Mouse (Mus musculus): ENCODE data around the gene Ubqln3. TPM values are rescaled to one million over a fixed set of nuclear protein-coding genes. Genes with fewer than 3 reads are reported as not detected.

Ubqln3 gene
- polyA plus RNA-seq, 1 experiment from 2014 or later: not detected

DNA sequence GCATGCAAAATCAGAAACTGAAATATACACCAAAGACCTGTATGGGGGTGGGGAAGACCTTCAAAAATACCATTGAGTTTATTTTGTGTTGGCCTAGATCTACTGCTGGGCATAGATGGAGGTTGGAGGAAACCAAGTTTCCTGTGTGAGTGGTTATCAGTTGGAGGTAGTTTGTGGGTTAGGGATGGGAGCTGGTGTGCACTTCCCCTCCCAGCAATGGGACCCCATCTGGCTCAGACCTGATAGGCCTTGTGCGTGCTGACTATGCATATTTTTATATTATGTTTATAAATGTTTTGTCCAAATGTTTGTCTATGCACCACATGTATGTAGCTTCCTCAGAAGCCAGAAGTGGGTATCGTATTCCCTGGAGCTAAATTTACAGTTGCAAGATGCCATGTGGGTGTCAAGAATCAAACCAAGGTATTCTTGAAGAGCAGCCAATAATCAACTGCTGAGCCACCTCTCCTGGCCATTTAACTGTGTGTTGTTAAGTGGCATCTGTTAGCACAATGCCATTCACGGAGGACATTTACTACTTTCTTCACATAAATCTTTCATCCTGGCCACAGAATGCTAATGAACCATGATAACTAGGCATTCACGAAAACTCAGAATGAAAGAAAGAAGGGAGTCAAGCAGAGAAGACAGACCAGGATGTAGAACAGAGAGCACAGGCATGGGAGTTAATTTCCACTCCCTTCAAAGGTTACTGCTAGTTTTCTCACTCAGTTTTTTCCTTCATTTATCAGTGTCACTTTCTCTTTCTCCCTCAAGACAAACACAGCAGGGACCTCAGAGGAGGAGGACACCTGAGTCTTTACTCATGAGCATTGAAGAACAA is 38.9 kb downstream of the Ubqln3 start:
- in situ Hi-C loops (cut with MboI; ENCODE audit: low pct_unique_long_range_greater_than_20kb): no loop called here
- DNase-seq (ENCODE audit: low read depth, low spot score) (no peak), ATAC-seq (no peak)
- CTCF ChIA-PET: no interaction called here
- POLR2A ChIA-PET: no interaction called here
- no peak for TF ChIP-seq CTCF (IDR thresholded peaks at IDR 0.05)
- no peaks in the 10 kb centered on the region for H3K27me3 ChIP-seq

Other genes with a start within 250 kb of the Ubqln3 start
- not detected for gene Olfr64, start 248.8 kb downstream of the Ubqln3 start, polyA plus RNA-seq (2021)
- not detected for gene Olfr65, start 239.8 kb downstream of the Ubqln3 start, polyA plus RNA-seq (2021)
- gene Olfr631, start 214.5 kb downstream of the Ubqln3 start, polyA plus RNA-seq (2021): not detected
- not detected for gene Olfr632, start 208.9 kb downstream of the Ubqln3 start, polyA plus RNA-seq (2021)
- gene Olfr633, start 198.8 kb downstream of the Ubqln3 start, polyA plus RNA-seq (2021): not detected
- gene Olfr635, start 172.1 kb downstream of the Ubqln3 start, polyA plus RNA-seq (2021): not detected
- gene Olfr638, start 144.5 kb downstream of the Ubqln3 start, polyA plus RNA-seq (2021): not detected
- 0.03 TPM for gene Olfr639, start 126.0 kb downstream of the Ubqln3 start, polyA plus RNA-seq (2021)
- gene Olfr640, start 117.7 kb downstream of the Ubqln3 start, polyA plus RNA-seq (2021): not detected
- not detected for gene Olfr641, start 107.8 kb downstream of the Ubqln3 start, polyA plus RNA-seq (2021)
- not detected for gene Olfr642, start 90.6 kb downstream of the Ubqln3 start, polyA plus RNA-seq (2021)
- gene 4930516K23Rik, start 81.8 kb downstream of the Ubqln3 start, polyA plus RNA-seq (2021): not detected
- not detected for gene Olfr644, start 71.4 kb downstream of the Ubqln3 start, polyA plus RNA-seq (2021)
- not detected for gene Olfr645, start 57.8 kb downstream of the Ubqln3 start, polyA plus RNA-seq (2021)
- 0.04 TPM for gene Olfr646, start 38.4 kb downstream of the Ubqln3 start, polyA plus RNA-seq (2021)
- not detected for gene Ubqln5, start 13.5 kb downstream of the Ubqln3 start, polyA plus RNA-seq (2021)
- gene Olfr643, start 5.9 kb downstream of the Ubqln3 start, polyA plus RNA-seq (2021): not detected
- gene Ubqlnl, start 7.3 kb upstream of the Ubqln3 start, polyA plus RNA-seq (2021): not detected
- gene Olfm5, start 21.6 kb upstream of the Ubqln3 start, polyA plus RNA-seq (2021): not detected
- gene Olfr648, start 40.1 kb upstream of the Ubqln3 start, polyA plus RNA-seq (2021): 0.03 TPM
- gene Olfr649, start 52.7 kb upstream of the Ubqln3 start, polyA plus RNA-seq (2021): not detected
- 0.08 TPM for gene Trim6, start 75.5 kb upstream of the Ubqln3 start, polyA plus RNA-seq (2021)
- 1.6 TPM for gene Trim34a, start 101.2 kb upstream of the Ubqln3 start, polyA plus RNA-seq (2021)
- 2.3 TPM for gene Trim5, start 144.8 kb upstream of the Ubqln3 start, polyA plus RNA-seq (2021)
- 2.1 TPM for gene Trim12a, start 172.2 kb upstream of the Ubqln3 start, polyA plus RNA-seq (2021)
- gene Trim34b, start 186.2 kb upstream of the Ubqln3 start, polyA plus RNA-seq (2021): 1.4 TPM
- 12.2 TPM for gene Trim12c, start 210.1 kb upstream of the Ubqln3 start, polyA plus RNA-seq (2021)
- not detected for gene Trim30b, start 226.6 kb upstream of the Ubqln3 start, polyA plus RNA-seq (2021)